Mouse (Mus musculus) CH12.LX (cell line): ENCODE measurements at regions not wholly inside any gene's neighbourhood (a gene's known extent, or its start where the extent isn't known, plus 50 kb on each side); places are given as distances from the start of the nearest gene placed in this dataset.

ENCODE experiments used
- BHLHE40 ChIP-seq: IDR thresholded peaks from 2 replicates; pipeline ENCODE4 v1.6.1; 2011; ENCODE audit warnings: mild to moderate bottlenecking, low read depth, low read length, improper control_type of control experiment
- CTCF ChIP-seq, 2 experiments: IDR thresholded peaks in 1 of 2; conservative IDR thresholded peaks in 1 of 2; 2 replicates each; pipeline ENCODE4 v1.5.1; 2011 to 2012; ENCODE audit warnings: low read depth in 2 of 2, low read length in 2 of 2, improper control_type of control experiment in 1 of 2, inconsistent platforms in 1 of 2, mild to moderate bottlenecking in 1 of 2, moderate library complexity in 1 of 2
- GABPA ChIP-seq: IDR thresholded peaks from 2 replicates; pipeline ENCODE4 v1.6.1; 2012; ENCODE audit warnings: low read depth, low read length, improper control_type of control experiment, inconsistent platforms; ENCODE audit not compliant: insufficient replicate concordance
- HCFC1 ChIP-seq: IDR thresholded peaks from 2 replicates; pipeline ENCODE4 v1.6.1; 2012; ENCODE audit warnings: low read depth, mild to moderate bottlenecking, inconsistent platforms, low read length, improper control_type of control experiment
- MYC ChIP-seq: IDR thresholded peaks from 2 replicates; pipeline ENCODE4 v1.6.1; 2011; ENCODE audit warnings: low read depth, mild to moderate bottlenecking, improper control_type of control experiment, low read length
- POLR2A ChIP-seq: IDR thresholded peaks from 2 replicates; pipeline ENCODE4 v1.6.1; 2011; ENCODE audit warnings: low read depth, mild to moderate bottlenecking, improper control_type of control experiment, low read length
- TBP ChIP-seq: conservative IDR thresholded peaks from 2 replicates; pipeline ENCODE4 v1.6.1; 2011; ENCODE audit warnings: low read depth, low read length, improper control_type of control experiment
- USF1 ChIP-seq: IDR thresholded peaks from 2 replicates; pipeline ENCODE4 v1.6.1; 2014; ENCODE audit warnings: low read depth, mild to moderate bottlenecking, inconsistent platforms, low read length, improper control_type of control experiment

GRCm38 (mm10) chr1:185939914-185940313 lies 177.2 kb downstream of the Lyplal1 start:
- TF ChIP-seq POLR2A = no peak
- no peak for TF ChIP-seq USF1
- TF ChIP-seq BHLHE40 = no peak
- TF ChIP-seq GABPA = no peak
- TF ChIP-seq HCFC1 = no peak
- no peak for TF ChIP-seq MYC
- TF ChIP-seq CTCF (conservative IDR thresholded peaks at IDR 0.05 in 1 of 2, IDR thresholded peaks at IDR 0.05 in 1 of 2; ENCODE audit: low read depth in 2 of 2, low read length in 2 of 2) = no peak
- no peak for TF ChIP-seq TBP
